8 mouse cellular contexts compared by ENCODE assay signal in the genomic region with DNA sequence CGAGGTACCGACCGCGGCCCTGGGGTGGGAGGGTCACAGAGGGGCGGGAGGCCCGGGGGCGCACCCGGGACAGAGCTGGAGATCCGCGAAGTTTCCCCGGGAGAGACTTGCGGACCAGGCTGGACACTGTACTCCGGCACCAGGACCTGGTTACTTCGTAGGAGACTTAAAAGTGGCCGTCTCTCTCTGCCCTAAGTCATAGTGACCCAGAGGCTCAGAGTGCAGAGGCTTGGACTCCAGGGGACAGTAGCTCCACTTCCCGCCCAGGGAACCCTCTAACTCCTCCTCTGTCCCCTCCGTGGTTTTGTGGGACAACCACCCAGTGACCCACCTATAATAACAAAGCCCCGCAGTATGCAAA. TPM values are rescaled to one million over a fixed set of nuclear protein-coding genes. Genes with fewer than 3 reads are reported as not detected.
A peak's percentile ranks its signal among the peaks of the same experiment; 100 is the strongest.
DNase-seq lines count a peak whose midpoint lies in the region; ATAC-seq and TF ChIP-seq lines count a peak whose summit lies in the region.

No protein-coding gene starts in this region.

- no peaks in the 10 kb centered on the region for H3K9me3 ChIP-seq in heart, embryonic 11.5 days (replicated peaks; ENCODE audit: control insufficient read depth, low read length)
- no peaks in the 10 kb centered on the region for H3K9me3 ChIP-seq in heart, postnatal 0 days (replicated peaks; ENCODE audit: control insufficient read depth, low read length)
- no peaks in the 10 kb centered on the region for H3K9me3 ChIP-seq in liver, postnatal 0 days (ENCODE audit: low read length)

- peak overlapping the region; percentile 73 for H3K4me3 ChIP-seq in heart, embryonic 11.5 days (ENCODE audit: low read depth, low read length)
- peak overlapping the region; percentile 80 for H3K4me3 ChIP-seq in heart, postnatal 0 days (ENCODE audit: low read depth, low read length)
- H3K4me3 ChIP-seq in liver, postnatal 0 days (ENCODE audit: low read depth, low read length) = peak overlapping the region; percentile 62

- peak; percentile 69; the same call in 1 of the 2 replicates for ATAC-seq in heart, embryonic 11.5 days (replicated peaks; ENCODE audit: insufficient number of reproducible peaks, low FRiP score, low TSS enrichment)
- ATAC-seq in heart, postnatal 0 days (ENCODE audit: insufficient read depth, low read depth) = peak; percentile 71
- peak; percentile 46 for ATAC-seq in liver, postnatal 0 days

- H3K27me3 ChIP-seq in heart, embryonic 11.5 days (ENCODE audit: control insufficient read depth, insufficient read depth, low read length) = no peaks in the 10 kb centered on the region
- no peaks in the 10 kb centered on the region for H3K27me3 ChIP-seq in heart, postnatal 0 days (ENCODE audit: control insufficient read depth, insufficient read depth, low read length)
- H3K27me3 ChIP-seq in liver, postnatal 0 days (ENCODE audit: insufficient read depth, low read length) = no peaks in the 10 kb centered on the region

- peak overlapping the region; percentile 90 for H3K4me2 ChIP-seq in heart, embryonic 11.5 days
- peak overlapping the region; percentile 95 for H3K4me2 ChIP-seq in heart, postnatal 0 days (ENCODE audit: low read depth, low read length)
- peak overlapping the region; percentile 55 for H3K4me2 ChIP-seq in liver, postnatal 0 days (ENCODE audit: low read depth, low read length)

- 0% methylated on average over 17 of the region's 18 CpGs for WGBS in heart, embryonic 11.5 days (ENCODE audit: insufficient replicate concordance)
- under 1% methylated on average over 18 of the region's 18 CpGs for WGBS in heart, postnatal 0 days
- 3% methylated on average over 15 of the region's 18 CpGs for WGBS in liver, postnatal 0 days (ENCODE audit: insufficient replicate concordance)

- H3K9ac ChIP-seq in heart, embryonic 11.5 days (ENCODE audit: low read depth, low read length) = peak overlapping the region; percentile 72
- peak overlapping the region; percentile 66 for H3K9ac ChIP-seq in heart, postnatal 0 days (replicated peaks; ENCODE audit: low read depth, low read length)
- H3K9ac ChIP-seq in liver, postnatal 0 days (replicated peaks) = peak overlapping the region; percentile 78

- no peaks in the 10 kb centered on the region for H3K36me3 ChIP-seq in heart, embryonic 11.5 days (ENCODE audit: control insufficient read depth, insufficient read depth, low read length)
- no peaks in the 10 kb centered on the region for H3K36me3 ChIP-seq in heart, postnatal 0 days (replicated peaks; ENCODE audit: control insufficient read depth, insufficient read depth, low read length)
- H3K36me3 ChIP-seq in liver, postnatal 0 days (replicated peaks; ENCODE audit: insufficient read depth, low read length) = no peaks in the 10 kb centered on the region

- intact Hi-C loops in heart, postnatal 25 days (cut with DNase I) = no loop called here
- intact Hi-C loops in left cerebral cortex, postnatal 4 days (cut with DNase I) = no loop called here

- H3K27ac ChIP-seq in heart, embryonic 11.5 days (ENCODE audit: low read depth, low read length) = no peak overlapping the region
- H3K27ac ChIP-seq in heart, postnatal 0 days (ENCODE audit: low read depth) = no peak overlapping the region
- peak overlapping the region; percentile 91 for H3K27ac ChIP-seq in liver, postnatal 0 days (ENCODE audit: low read depth)

- no peak for DNase-seq in heart, postnatal 25 days (ENCODE audit: low spot score)
- DNase-seq in brain, adult 2 months (ENCODE audit: low read depth, low spot score) = peak; percentile 15
- DNase-seq in heart, postnatal 0 days (ENCODE audit: low spot score) = peak; percentile 7
- DNase-seq in liver, postnatal 0 days = no peak
- no peak for DNase-seq in B cell, adult 2 months
- DNase-seq in left cerebral cortex, postnatal 4 days = no peak
- no peak for DNase-seq in urinary bladder, postnatal 4 days (ENCODE audit: low spot score in 2 of 2)

- TF ChIP-seq CTCF in heart, postnatal 0 days (IDR thresholded peaks at IDR 0.05; ENCODE audit: low read depth) = no peak
- no peak for TF ChIP-seq CTCF in liver, postnatal 0 days (IDR thresholded peaks at IDR 0.05; ENCODE audit: low read depth)

- H3K4me1 ChIP-seq in heart, embryonic 11.5 days (ENCODE audit: control insufficient read depth, insufficient read depth, low read length) = no peaks in the 10 kb centered on the region
- H3K4me1 ChIP-seq in heart, postnatal 0 days (ENCODE audit: control insufficient read depth, insufficient read depth) = 0 out of 2 replicates have a peak, but pooled peaks cover 5% of the 10 kb centered on the region
- no peaks in the 10 kb centered on the region for H3K4me1 ChIP-seq in liver, postnatal 0 days (ENCODE audit: insufficient read depth)

- TF ChIP-seq EP300 in heart, postnatal 0 days (IDR thresholded peaks at IDR 0.05; ENCODE audit: low read depth) = no peak
- no peak for TF ChIP-seq EP300 in liver, postnatal 0 days (IDR thresholded peaks at IDR 0.05; ENCODE audit: low read depth)

RNA-seq across cellular contexts. Expression of a gene that starts 0.4 kb away (rescaled TPM):
- 1.4 and 1.8 TPM in 2 replicates for polyA plus RNA-seq in heart, embryonic 11.5 days (2014; fragmentation: Nextera tagmentation; extraction: Ambion mirVana)
- 1 to 10 TPM; 3.6 to 5.4 TPM for total RNA-seq in heart, postnatal 25 days (2021)
- total RNA-seq in heart, postnatal 0 days (2014; rRNA removed; ENCODE audit: low replicate concordance) = 0.58 and 3.1 TPM in 2 replicates
- polyA plus RNA-seq in heart, postnatal 0 days (2015; fragmentation: Nextera tagmentation; extraction: Ambion mirVana) = 2.8 and 3.0 TPM in 2 replicates
- polyA plus RNA-seq in liver, postnatal 0 days (2015; fragmentation: Nextera tagmentation; extraction: Ambion mirVana) = 38.5 and 40.6 TPM in 2 replicates
- 10 to 100 TPM; 13.8 to 19.5 TPM for total RNA-seq in left cerebral cortex, postnatal 4 days (2021)

Comparison
In these comparisons a context has a peak if more than half of its experiments do, and no peak if none do; other contexts are left out.
1. DNase-seq: peak in brain, adult 2 months (single experiment) and heart, postnatal 0 days (single experiment); none in heart, postnatal 25 days (single experiment), liver, postnatal 0 days (single experiment), B cell, adult 2 months (0 of 2), left cerebral cortex, postnatal 4 days (single experiment) and urinary bladder, postnatal 4 days (0 of 2).
2. Peak in every context shown above with its lines, with median percentiles within 50 percentile points of each other: ATAC-seq, H3K4me2 ChIP-seq, H3K4me3 ChIP-seq and H3K9ac ChIP-seq.